Mouse (Mus musculus) frontal cortex, adult (tissue): ENCODE data around the gene Minos1.

ENCODE experiments used
- ATAC-seq: cut with Nextera tagmentation; 2 replicates; pipeline ENCODE4 v1.9.2; 2017; ENCODE audit warnings: mild to moderate bottlenecking, moderate library complexity, mixed read lengths; ENCODE audit not compliant: low TSS enrichment

The Minos1 gene

GRCm38 (mm10) chr4:139130701-139131549, at the start of gene Minos1:
Gene Minos1 (minus strand): TSS chr4:139131113.
- ATAC-seq = peak; percentile 99

- no peak for ATAC-seq
Measured at GRCm38 (mm10) chr4:139179731-139180625, 49.1 kb upstream of the Minos1 start.

- no peak for ATAC-seq
Measured at GRCm38 (mm10) chr4:139179218-139179617, 48.3 kb upstream of the Minos1 start.

- no peak for ATAC-seq
Measured at GRCm38 (mm10) chr4:139178377-139178776, 47.5 kb upstream of the Minos1 start.

- no peak for ATAC-seq
Measured at GRCm38 (mm10) chr4:139177921-139178320, 47.0 kb upstream of the Minos1 start.

GRCm38 (mm10) chr4:139176023-139176422, 45.1 kb upstream of the Minos1 start:
- ATAC-seq = no peak

GRCm38 (mm10) chr4:139175061-139175971, 44.4 kb upstream of the Minos1 start:
- no peak for ATAC-seq

GRCm38 (mm10) chr4:139169748-139170279, 38.9 kb upstream of the Minos1 start:
- no peak for ATAC-seq

GRCm38 (mm10) chr4:139168985-139169747, 38.3 kb upstream of the Minos1 start:
- no peak for ATAC-seq

GRCm38 (mm10) chr4:139167107-139167506, 36.2 kb upstream of the Minos1 start:
- ATAC-seq = no peak

GRCm38 (mm10) chr4:139166244-139166643, 35.3 kb upstream of the Minos1 start:
- no peak for ATAC-seq

GRCm38 (mm10) chr4:139165259-139165658, 34.3 kb upstream of the Minos1 start:
- no peak for ATAC-seq

- ATAC-seq = no peak
Measured at GRCm38 (mm10) chr4:139164082-139164481, 33.2 kb upstream of the Minos1 start.

GRCm38 (mm10) chr4:139161076-139161475, 30.2 kb upstream of the Minos1 start:
- no peak for ATAC-seq

GRCm38 (mm10) chr4:139158350-139158749, 27.4 kb upstream of the Minos1 start:
- no peak for ATAC-seq

GRCm38 (mm10) chr4:139156538-139156937, 25.6 kb upstream of the Minos1 start:
- no peak for ATAC-seq

- ATAC-seq = no peak
Measured at GRCm38 (mm10) chr4:139154576-139155307, 23.8 kb upstream of the Minos1 start.

GRCm38 (mm10) chr4:139151370-139151769, 20.5 kb upstream of the Minos1 start:
- ATAC-seq = no peak

- peak; percentile 74; the same call in 1 of the 2 replicates for ATAC-seq
Measured at GRCm38 (mm10) chr4:139146760-139147159, 15.8 kb upstream of the Minos1 start.

GRCm38 (mm10) chr4:139145156-139145555, 14.2 kb upstream of the Minos1 start:
- ATAC-seq = no peak
